In genomic region chr9:109118106-109118505, GRCm38 (mm10) we compare ENCODE assay signal across 16 mouse cellular contexts. TPM values are rescaled to one million over a fixed set of nuclear protein-coding genes. Genes with fewer than 3 reads are reported as not detected.
DNase-seq lines count a peak whose midpoint lies in the region; ATAC-seq and TF ChIP-seq lines count a peak whose summit lies in the region.
"Had no signal": no experiment of that assay in that cellular context is flagged by ENCODE, and none has a peak within 500 bp of the region (broad histone marks: within the 10 kb centered on the region; RNA-seq: fewer than 3 reads in every experiment).

No protein-coding gene starts in this region.

- peak; percentile 28; the same call in 1 of the 2 replicates for ATAC-seq in liver, embryonic 16.5 days (ENCODE audit: low read depth)
- ATAC-seq in liver, embryonic 12.5 days, result no peak
- ATAC-seq: forebrain, embryonic 14.5 days had no signal

- WGBS in heart, adult 2 months, result 53% methylated on average over 3 of the region's 4 CpGs
- 59% methylated on average over 4 of the region's 4 CpGs for WGBS in liver, embryonic 16.5 days (ENCODE audit: insufficient replicate concordance)
- WGBS in liver, embryonic 12.5 days (ENCODE audit: insufficient replicate concordance), result 51% methylated on average over 4 of the region's 4 CpGs

- DNase-seq in heart, adult 2 months, result peak; percentile 52 to 65
- no peak for DNase-seq in heart, postnatal 4 days
- DNase-seq in kidney, postnatal 25 days, result peak; percentile 49 to 73
- DNase-seq in lung, postnatal 36 days, result peak; percentile 77
- no peak for DNase-seq in left cerebral cortex, adult 8-10 months (ENCODE audit: low spot score in 2 of 2)
- DNase-seq in layer of hippocampus, postnatal 14 days (ENCODE audit: low spot score in 2 of 2), result no peak
- DNase-seq: cerebellum, postnatal 10 days; thymus, postnatal 4 days had no signal

- H3K27me3 ChIP-seq in heart, adult 2 months (ENCODE audit: control insufficient read depth, insufficient read depth, low read length), result no peaks in the 10 kb centered on the region
- no peaks in the 10 kb centered on the region for H3K27me3 ChIP-seq in liver, embryonic 16.5 days (ENCODE audit: control insufficient read depth, insufficient read depth, low read depth, low read length)
- no peaks in the 10 kb centered on the region for H3K27me3 ChIP-seq in liver, embryonic 12.5 days (replicated peaks)
- H3K27me3 ChIP-seq: embryonic facial prominence, embryonic 12.5 days; heart, embryonic 13.5 days; lung, embryonic 15.5 days had no signal

- no peak; the same call in 1 of the 2 replicates for TF ChIP-seq EP300 in heart, adult 2 months (IDR thresholded peaks at IDR 0.05; ENCODE audit: insufficient read depth, low read depth, low read length)

- H3K27ac ChIP-seq in heart, adult 2 months, result no peak overlapping the region
- H3K27ac ChIP-seq in liver, embryonic 16.5 days (ENCODE audit: low read length), result no peak overlapping the region
- H3K27ac ChIP-seq in liver, embryonic 12.5 days, result no peak overlapping the region
- H3K27ac ChIP-seq: embryonic facial prominence, embryonic 12.5 days; heart, embryonic 13.5 days; lung, embryonic 15.5 days had no signal

- H3K4me3 ChIP-seq in heart, adult 2 months, result no peak overlapping the region
- H3K4me3 ChIP-seq in liver, embryonic 16.5 days (ENCODE audit: low read depth, low read length), result no peak overlapping the region
- no peak overlapping the region for H3K4me3 ChIP-seq in liver, embryonic 12.5 days
- H3K4me3 ChIP-seq: embryonic facial prominence, embryonic 12.5 days; heart, embryonic 13.5 days; lung, embryonic 15.5 days had no signal

- H3K36me3 ChIP-seq in heart, adult 2 months (ENCODE audit: control insufficient read depth, insufficient read depth, low read length), result no peaks in the 10 kb centered on the region
- H3K36me3 ChIP-seq in liver, embryonic 16.5 days (ENCODE audit: control insufficient read depth, insufficient read depth), result no peaks in the 10 kb centered on the region
- H3K36me3 ChIP-seq in liver, embryonic 12.5 days, result peaks cover 42% of the 10 kb centered on the region

- no peak overlapping the region for H3K9ac ChIP-seq in heart, adult 2 months (ENCODE audit: low read depth, low read length)
- H3K9ac ChIP-seq in liver, embryonic 16.5 days (ENCODE audit: low read depth, low read length), result no peak overlapping the region
- no peak overlapping the region for H3K9ac ChIP-seq in liver, embryonic 12.5 days
- H3K9ac ChIP-seq: embryonic facial prominence, embryonic 12.5 days; heart, embryonic 13.5 days; lung, embryonic 15.5 days had no signal

- intact Hi-C loops in heart, adult 2 months (cut with DNase I), result no loop called here

- no peak overlapping the region for H3K4me2 ChIP-seq in liver, embryonic 16.5 days (ENCODE audit: low read depth, low read length)
- H3K4me2 ChIP-seq in liver, embryonic 12.5 days, result no peak overlapping the region
- H3K4me2 ChIP-seq: embryonic facial prominence, embryonic 12.5 days; heart, embryonic 13.5 days; lung, embryonic 15.5 days had no signal

- no peak for TF ChIP-seq POLR2A in heart, adult 2 months (IDR thresholded peaks at IDR 0.05; ENCODE audit: insufficient read depth, low read depth, low read length)

- no peaks in the 10 kb centered on the region for H3K79me2 ChIP-seq in heart, adult 2 months (replicated peaks; ENCODE audit: control insufficient read depth, insufficient read depth, low read length)

- H3K4me1 ChIP-seq in heart, adult 2 months (ENCODE audit: control insufficient read depth, insufficient read depth, low read length), result no peaks in the 10 kb centered on the region
- no peaks in the 10 kb centered on the region for H3K4me1 ChIP-seq in liver, embryonic 16.5 days (ENCODE audit: control insufficient read depth, low read depth, low read length)
- H3K4me1 ChIP-seq in liver, embryonic 12.5 days, result no peaks in the 10 kb centered on the region
- H3K4me1 ChIP-seq: embryonic facial prominence, embryonic 12.5 days had no signal

- H3K9me3 ChIP-seq in liver, embryonic 16.5 days (replicated peaks; ENCODE audit: control insufficient read depth, low read length), result no peaks in the 10 kb centered on the region
- no peaks in the 10 kb centered on the region for H3K9me3 ChIP-seq in liver, embryonic 12.5 days (replicated peaks)
- H3K9me3 ChIP-seq: embryonic facial prominence, embryonic 12.5 days; heart, embryonic 13.5 days; lung, embryonic 15.5 days had no signal

- TF ChIP-seq CTCF in heart, adult 2 months (IDR thresholded peaks at IDR 0.05), result no peak

RNA-seq across cellular contexts. Expression of gene Plxnb1, which starts 22.9 kb away (rescaled TPM):
- total RNA-seq in heart, adult 2 months (2021), result 10 to 100 TPM; 15.7 to 21.1 TPM
- 25.0 and 31.9 TPM in 2 replicates for polyA plus RNA-seq in heart, adult 2 months (2012; rRNA removed)
- total RNA-seq in heart, postnatal 4 days (2021), result 10 to 100 TPM; 31.0 to 31.5 TPM
- polyA plus RNA-seq in liver, embryonic 16.5 days (2015; fragmentation: Nextera tagmentation; extraction: Ambion mirVana), result 4.9 and 6.3 TPM in 2 replicates
- 4.9 TPM in 2 replicates for polyA plus RNA-seq in liver, embryonic 12.5 days (2016; fragmentation: Nextera tagmentation; extraction: Ambion mirVana)
- 10 to 100 TPM; 65.5 to 74.0 (median 67.1) TPM for total RNA-seq in left cerebral cortex, adult 8-10 months (2022)
- 10 to 100 TPM; 90.5 to 91.9 TPM for total RNA-seq in layer of hippocampus, postnatal 14 days (2021)

RNA-seq across cellular contexts. Expression of gene Tma7, which starts 35.7 kb away (rescaled TPM):
- total RNA-seq in heart, adult 2 months (2021), result 100 to 1,000 TPM; 218 to 235 TPM
- 41.4 and 59.3 TPM in 2 replicates for polyA plus RNA-seq in heart, adult 2 months (2012; rRNA removed)
- 100 to 1,000 TPM; 294 to 307 TPM for total RNA-seq in heart, postnatal 4 days (2021)
- 259 and 313 TPM in 2 replicates for polyA plus RNA-seq in liver, embryonic 16.5 days (2015; fragmentation: Nextera tagmentation; extraction: Ambion mirVana)
- polyA plus RNA-seq in liver, embryonic 12.5 days (2016; fragmentation: Nextera tagmentation; extraction: Ambion mirVana), result 522 and 538 TPM in 2 replicates
- total RNA-seq in left cerebral cortex, adult 8-10 months (2022), result 100 to 1,000 TPM; 291 to 329 (median 323) TPM
- total RNA-seq in layer of hippocampus, postnatal 14 days (2021), result 100 to 1,000 TPM; 304 to 316 TPM

RNA-seq across cellular contexts. Expression of gene Ccdc51, which starts 35.8 kb away (rescaled TPM):
- total RNA-seq in heart, adult 2 months (2021), result 10 to 100 TPM; 11.1 to 11.8 TPM
- polyA plus RNA-seq in heart, adult 2 months (2012; rRNA removed), result 7.0 and 9.2 TPM in 2 replicates
- 10 to 100 TPM; 11.5 to 12.2 TPM for total RNA-seq in heart, postnatal 4 days (2021)
- polyA plus RNA-seq in liver, embryonic 16.5 days (2015; fragmentation: Nextera tagmentation; extraction: Ambion mirVana), result 10.0 and 11.9 TPM in 2 replicates
- polyA plus RNA-seq in liver, embryonic 12.5 days (2016; fragmentation: Nextera tagmentation; extraction: Ambion mirVana), result 14.5 and 15.3 TPM in 2 replicates
- total RNA-seq in left cerebral cortex, adult 8-10 months (2022), result 1 to 10 TPM; 6.8 to 8.0 (median 7.7) TPM
- total RNA-seq in layer of hippocampus, postnatal 14 days (2021), result 1 to 10 TPM; 7.4 to 9.4 TPM

RNA-seq across cellular contexts. Expression of gene Fbxw21, which starts 43.7 kb away (rescaled TPM):
- total RNA-seq in heart, adult 2 months (2021), result not detected
- polyA plus RNA-seq in heart, adult 2 months (2012; rRNA removed), result not detected in 2 replicates
- not detected for total RNA-seq in heart, postnatal 4 days (2021)
- polyA plus RNA-seq in liver, embryonic 16.5 days (2015; fragmentation: Nextera tagmentation; extraction: Ambion mirVana), result not detected in 2 replicates
- polyA plus RNA-seq in liver, embryonic 12.5 days (2016; fragmentation: Nextera tagmentation; extraction: Ambion mirVana), result not detected in 2 replicates
- not detected for total RNA-seq in left cerebral cortex, adult 8-10 months (2022)
- total RNA-seq in layer of hippocampus, postnatal 14 days (2021), result not detected
- total RNA-seq: left cerebral cortex, adult 18-20 months had no signal
- polyA plus RNA-seq: brain, embryonic 14.5 days; embryonic facial prominence, embryonic 12.5 days; forebrain, embryonic 14.5 days; heart, embryonic 13.5 days; lung, embryonic 15.5 days had no signal

RNA-seq across cellular contexts. Expression of gene Atrip, which starts 44.2 kb away (rescaled TPM):
- total RNA-seq in heart, adult 2 months (2021), result 1 to 10 TPM; 8.0 to 9.0 TPM
- 10.0 and 13.9 TPM in 2 replicates for polyA plus RNA-seq in heart, adult 2 months (2012; rRNA removed)
- 10 to 100 TPM; 10.4 to 11.1 TPM for total RNA-seq in heart, postnatal 4 days (2021)
- 8.5 and 8.8 TPM in 2 replicates for polyA plus RNA-seq in liver, embryonic 16.5 days (2015; fragmentation: Nextera tagmentation; extraction: Ambion mirVana)
- polyA plus RNA-seq in liver, embryonic 12.5 days (2016; fragmentation: Nextera tagmentation; extraction: Ambion mirVana), result 18.6 and 19.4 TPM in 2 replicates
- 10 to 100 TPM; 24.7 to 31.7 (median 27.3) TPM for total RNA-seq in left cerebral cortex, adult 8-10 months (2022)
- total RNA-seq in layer of hippocampus, postnatal 14 days (2021), result 10 to 100 TPM; 27.3 to 31.7 TPM

Comparison
In these comparisons a context has a peak if more than half of its experiments do, and no peak if none do; other contexts are left out.
1. DNase-seq: peak in heart, adult 2 months (2 of 2), kidney, postnatal 25 days (2 of 2) and lung, postnatal 36 days (single experiment); none in heart, postnatal 4 days (single experiment), left cerebral cortex, adult 8-10 months (0 of 2) and layer of hippocampus, postnatal 14 days (0 of 2).